Mouse (Mus musculus) forebrain, embryonic 14.5 days (tissue): ENCODE measurements around the gene Ythdf1. TPM values are rescaled to one million over a fixed set of nuclear protein-coding genes. Genes with fewer than 3 reads are reported as not detected.
A peak's percentile ranks its signal among the peaks of the same experiment; 100 is the strongest.

Experiments
- ATAC-seq: fragments of 200-750 bp; cut with Nextera tagmentation; 2 replicates; pipeline ENCODE4 v1.8.0; 2017; ENCODE audit warnings: mild to moderate bottlenecking, moderate library complexity
- DNase-seq: peaks from one replicate; pipeline ENCODE4 v3.0.0-alpha.2; 2015; ENCODE audit warnings: low spot score
- H3K27ac ChIP-seq: fragments of 300-500 bp; sonication (generic); 2 replicates; pipeline ENCODE4 v1.5.1; 2014; ENCODE audit warnings: low read depth, mild to moderate bottlenecking, control low read depth, low read length, moderate library complexity
- H3K27me3 ChIP-seq: fragments of 300-500 bp; sonication (generic); replicated peaks from 2 replicates; pipeline ENCODE4 v1.6.1; 2014; ENCODE audit warnings: low read length, control low read depth, mixed read lengths; ENCODE audit not compliant: control insufficient read depth, insufficient read depth
- H3K36me3 ChIP-seq: fragments of 300-500 bp; sonication (generic); 2 replicates; pipeline ENCODE4 v1.6.1; 2014; ENCODE audit warnings: low read length, control low read depth; ENCODE audit not compliant: control insufficient read depth, insufficient read depth
- H3K4me1 ChIP-seq: fragments of 300-500 bp; sonication (generic); 2 replicates; pipeline ENCODE4 v1.6.1; 2014; ENCODE audit warnings: antibody characterized with exemption, low read length, control low read depth; ENCODE audit not compliant: control insufficient read depth, insufficient read depth
- H3K4me2 ChIP-seq: fragments of 300-500 bp; sonication (generic); 2 replicates; pipeline ENCODE4 v1.6.1; 2014; ENCODE audit warnings: mild to moderate bottlenecking, control low read depth, low read length
- H3K4me3 ChIP-seq: fragments of 300-500 bp; sonication (generic); 2 replicates; pipeline ENCODE4 v1.5.1; 2014; ENCODE audit warnings: low read depth, low read length, control low read depth
- H3K9ac ChIP-seq: fragments of 300-500 bp; sonication (generic); 2 replicates; pipeline ENCODE4 v1.6.1; 2014; ENCODE audit warnings: mild to moderate bottlenecking, low read length, control low read depth, moderate library complexity
- H3K9me3 ChIP-seq: fragments of 300-500 bp; sonication (generic); replicated peaks from 2 replicates; pipeline ENCODE4 v1.6.1; 2016; ENCODE audit warnings: low read length, control low read depth, mixed read lengths; ENCODE audit not compliant: control insufficient read depth
- WGBS: fragments of 180-500 bp; shearing (Covaris S2); extraction: QIAGEN DNeasy Blood & Tissue Kit; methylation state at CpG from one replicate; pipeline ENCODE4 v1.1.7; 2014; 5-methylcytosine and 5-hydroxymethylcytosine counted together
- polyA plus RNA-seq: library from polyadenylated mRNA; unstranded; fragments of >200 nt; fragmentation: Nextera tagmentation; extraction: Ambion mirVana; gene quantifications from 2 replicates; pipeline ENCODE4 v1.2.1, GENCODE M21; 2014

Ythdf1 gene
- polyA plus RNA-seq, 1 experiment from 2014 or later: 24.5 TPM

- no peak overlapping the region for H3K27ac ChIP-seq
- no peak overlapping the region for H3K4me2 ChIP-seq
- WGBS: 88% methylated on average over 6 of the region's 6 CpGs
- H3K36me3 ChIP-seq: peaks cover 11% of the 10 kb centered on the region
- no peaks in the 10 kb centered on the region for H3K9me3 ChIP-seq
- H3K27me3 ChIP-seq: no peaks in the 10 kb centered on the region
- ATAC-seq (no peak), DNase-seq (no peak)
- H3K4me3 ChIP-seq: no peak overlapping the region
- no peak overlapping the region for H3K9ac ChIP-seq
- H3K4me1 ChIP-seq: peaks cover 8% of the 10 kb centered on the region
Observed at GRCm38 (mm10) chr2:180922739-180923138, 2.0 kb upstream of the Ythdf1 start.

- H3K27me3 ChIP-seq: no peaks in the 10 kb centered on the region
- peak overlapping the region; percentile 97 for H3K9ac ChIP-seq
- H3K36me3 ChIP-seq: peaks cover 36% of the 10 kb centered on the region
- DNase-seq (no peak), ATAC-seq (peak; percentile 75)
- H3K27ac ChIP-seq: peak overlapping the region; percentile 48; the same call in 1 of the 2 replicates
- H3K9me3 ChIP-seq: no peaks in the 10 kb centered on the region
- WGBS: 1% methylated on average over 57 of the region's 61 CpGs
- H3K4me3 ChIP-seq: peak overlapping the region; percentile 100
- H3K4me2 ChIP-seq: peak overlapping the region; percentile 91
- H3K4me1 ChIP-seq: peaks cover 8% of the 10 kb centered on the region
Observed at GRCm38 (mm10) chr2:180919913-180920809, 588 bp downstream of the Ythdf1 start.

GRCm38 (mm10) chr2:180915886-180916433 is 4.8 kb downstream of the Ythdf1 start:
- Histone ChIP-seq H3K27ac (no peak overlapping the region), H3K9me3 (no peaks in the 10 kb centered on the region), H3K4me3 (no peak overlapping the region), H3K27me3 (no peaks in the 10 kb centered on the region), H3K4me2 (no peak overlapping the region), H3K4me1 (peaks cover 8% of the 10 kb centered on the region), H3K36me3 (peaks cover 76% of the 10 kb centered on the region), H3K9ac (no peak overlapping the region)
- 87% methylated on average over 3 of the region's 3 CpGs for WGBS
- no peak for DNase-seq
- ATAC-seq: no peak

GRCm38 (mm10) chr2:180910928-180911327 is 9.8 kb downstream of the Ythdf1 start:
- Histone ChIP-seq H3K4me3 (no peak overlapping the region), H3K9ac (no peak overlapping the region), H3K9me3 (no peaks in the 10 kb centered on the region), H3K36me3 (peaks cover 83% of the 10 kb centered on the region), H3K4me2 (no peak overlapping the region), H3K4me1 (no peaks in the 10 kb centered on the region), H3K27me3 (no peaks in the 10 kb centered on the region), H3K27ac (no peak overlapping the region)
- no peak for ATAC-seq
- no peak for DNase-seq
- 95% methylated on average over 12 of the region's 12 CpGs for WGBS

GRCm38 (mm10) chr2:180905556-180906221 is 15.1 kb downstream of the Ythdf1 start:
- Histone ChIP-seq H3K9me3 (no peaks in the 10 kb centered on the region), H3K27ac (no peak overlapping the region), H3K4me2 (no peak overlapping the region), H3K4me1 (no peaks in the 10 kb centered on the region), H3K36me3 (peaks cover 53% of the 10 kb centered on the region), H3K9ac (no peak overlapping the region), H3K4me3 (no peak overlapping the region), H3K27me3 (no peaks in the 10 kb centered on the region)
- DNase-seq (no peak), ATAC-seq (no peak)
- WGBS: 80% methylated on average over 5 of the region's 5 CpGs

GRCm38 (mm10) chr2:180904435-180905208 is 16.1 kb downstream of the Ythdf1 start:
- Histone ChIP-seq H3K4me3 (no peak overlapping the region), H3K36me3 (peaks cover 44% of the 10 kb centered on the region), H3K9ac (no peak overlapping the region), H3K4me1 (no peaks in the 10 kb centered on the region), H3K27ac (no peak overlapping the region), H3K27me3 (no peaks in the 10 kb centered on the region), H3K4me2 (no peak overlapping the region), H3K9me3 (no peaks in the 10 kb centered on the region)
- ATAC-seq (no peak), DNase-seq (no peak)
- WGBS: 92% methylated on average over 18 of the region's 18 CpGs

- WGBS: 37% methylated on average over 2 of the region's 2 CpGs
Observed at GRCm38 (mm10) chr2:180902086-180902485, 18.7 kb downstream of the Ythdf1 start.

GRCm38 (mm10) chr2:180897857-180898256 is 22.9 kb downstream of the Ythdf1 start:
- no peak for ATAC-seq
- peaks cover 4% of the 10 kb centered on the region; the same call in 1 of the 2 replicates for H3K36me3 ChIP-seq
- H3K9me3 ChIP-seq: no peaks in the 10 kb centered on the region
- peaks cover 12% of the 10 kb centered on the region for H3K4me1 ChIP-seq
- H3K4me2 ChIP-seq: no peak overlapping the region
- 69% methylated on average over 6 of the region's 6 CpGs for WGBS
- peak overlapping the region; percentile 55; the same call in 1 of the 2 replicates for H3K27ac ChIP-seq
- DNase-seq: no peak
- 0 out of 2 replicates have a peak, but pooled peaks cover 5% of the 10 kb centered on the region for H3K27me3 ChIP-seq
- no peak overlapping the region for H3K9ac ChIP-seq
- H3K4me3 ChIP-seq: no peak overlapping the region

More at GRCm38 (mm10) chr2:180902086-180902485, 18.7 kb downstream of the Ythdf1 start:
- DNase-seq (peak; percentile 80), ATAC-seq (no peak)
- H3K4me3 ChIP-seq: no peak overlapping the region
- H3K9ac ChIP-seq: no peak overlapping the region
- no peak overlapping the region for H3K27ac ChIP-seq
- H3K27me3 ChIP-seq: no peaks in the 10 kb centered on the region
- H3K4me1 ChIP-seq: no peaks in the 10 kb centered on the region
- H3K9me3 ChIP-seq: no peaks in the 10 kb centered on the region
- H3K36me3 ChIP-seq: peaks cover 30% of the 10 kb centered on the region
- no peak overlapping the region for H3K4me2 ChIP-seq
